Mouse (Mus musculus) C2C12 (cell line): ENCODE data around the gene Slc26a11.

Experiments
- CEBPB ChIP-seq: IDR thresholded peaks from one replicate; pipeline ENCODE4 v1.6.1; 2011; ENCODE audit warnings: low read depth, mild to moderate bottlenecking, control low read depth, moderate library complexity
- CTCF ChIP-seq: IDR thresholded peaks from one replicate; pipeline ENCODE4 v1.5.1; 2011; ENCODE audit not compliant: control insufficient read depth, insufficient read depth, insufficient read length
- MAX ChIP-seq: IDR thresholded peaks from one replicate; pipeline ENCODE4 v1.6.1; 2011; ENCODE audit warnings: mild to moderate bottlenecking, control low read depth
- MYOD1 ChIP-seq: IDR thresholded peaks from one replicate; pipeline ENCODE4 v1.6.1; 2011; ENCODE audit warnings: low read depth; ENCODE audit not compliant: control insufficient read depth, insufficient read length
- MYOG ChIP-seq: IDR thresholded peaks from one replicate; pipeline ENCODE4 v1.6.1; 2011; ENCODE audit not compliant: control insufficient read depth, insufficient read length; ENCODE audit errors: extremely low read depth

DNA sequence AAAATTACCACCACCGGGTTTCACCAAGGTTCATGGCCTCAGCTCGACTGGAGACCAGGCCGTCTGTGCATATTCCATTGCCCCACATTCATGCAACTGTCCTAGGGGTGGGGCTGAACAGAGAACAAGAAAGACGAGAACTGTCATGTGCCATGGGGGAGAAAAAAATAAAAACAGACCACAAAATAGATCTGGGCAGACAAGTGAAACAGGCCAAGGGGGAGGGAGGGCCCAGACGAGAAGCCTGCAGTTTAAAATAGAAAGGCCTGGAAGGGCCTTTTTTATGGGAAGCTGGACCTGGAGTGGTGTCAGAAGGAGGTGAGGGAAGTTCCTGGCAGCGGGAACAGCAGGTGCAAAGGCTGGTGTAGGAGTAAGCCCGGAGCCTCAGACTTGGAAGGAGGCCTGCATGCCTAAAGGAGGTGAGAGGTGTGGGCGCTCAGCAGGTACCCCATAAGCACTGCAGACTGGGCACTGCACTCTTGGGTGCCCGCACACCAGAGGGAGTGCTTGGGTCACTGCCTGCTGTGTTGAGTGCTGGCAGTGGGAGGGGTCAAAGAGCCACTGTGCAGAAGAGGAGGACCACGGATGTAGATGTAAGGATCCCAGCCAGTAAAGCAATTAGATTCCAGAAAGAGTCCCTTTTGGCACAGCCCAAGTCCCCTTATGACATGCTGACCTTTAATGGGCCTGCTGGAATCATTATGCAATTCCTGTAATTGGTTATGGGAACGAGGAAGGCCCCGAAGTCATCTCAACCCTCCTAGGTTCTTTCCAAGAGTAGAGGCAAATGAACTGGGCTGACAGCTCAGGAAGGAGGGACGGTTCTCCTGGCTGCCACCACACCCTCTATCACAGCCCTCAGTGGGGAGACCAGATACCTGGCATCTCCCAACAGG is 48.3 kb upstream of the Slc26a11 start:
- TF ChIP-seq CTCF: no peak
- TF ChIP-seq MYOG: no peak
- TF ChIP-seq MYOD1: no peak
- TF ChIP-seq MAX: no peak
- no peak for TF ChIP-seq CEBPB
